Mouse (Mus musculus): ENCODE data around the gene Gif. TPM values are rescaled to one million over a fixed set of nuclear protein-coding genes. Genes with fewer than 3 reads are reported as not detected.

Gif gene
- polyA plus RNA-seq, 1 experiment from 2014 or later: not detected

GRCm38 (mm10) chr19:11785409-11786154 lies 38.2 kb downstream of the Gif start:
- no peak for ATAC-seq (ENCODE audit: low FRiP score)
- H3K9me3 ChIP-seq (ENCODE audit: control insufficient read depth, low read length): no peaks in the 10 kb centered on the region
- no peaks in the 10 kb centered on the region for H3K36me3 ChIP-seq (ENCODE audit: control insufficient read depth, insufficient read depth, low read length)
- 88% methylated on average over 14 of the region's 14 CpGs for WGBS
- no peaks in the 10 kb centered on the region for H3K4me1 ChIP-seq (replicated peaks; ENCODE audit: control insufficient read depth, insufficient read depth, low read length)
- H3K4me2 ChIP-seq (replicated peaks; ENCODE audit: low read depth, low read length): no peak overlapping the region
- no peaks in the 10 kb centered on the region for H3K27me3 ChIP-seq (ENCODE audit: control insufficient read depth, insufficient read depth, low read length)
- DNase-seq (ENCODE audit: low spot score): no peak
- no peak overlapping the region for H3K9ac ChIP-seq (ENCODE audit: low read depth, low read length)
- no peak overlapping the region for H3K27ac ChIP-seq (ENCODE audit: low read depth, low read length)
- no peak overlapping the region for H3K4me3 ChIP-seq (ENCODE audit: low read depth, low read length)

- H3K4me1 ChIP-seq (replicated peaks; ENCODE audit: control insufficient read depth, insufficient read depth, low read length): no peaks in the 10 kb centered on the region
- 90% methylated on average over 6 of the region's 6 CpGs for WGBS
- no peaks in the 10 kb centered on the region for H3K36me3 ChIP-seq (ENCODE audit: control insufficient read depth, insufficient read depth, low read length)
- H3K4me2 ChIP-seq (replicated peaks; ENCODE audit: low read depth, low read length): no peak overlapping the region
- no peak overlapping the region for H3K9ac ChIP-seq (ENCODE audit: low read depth, low read length)
- no peak for DNase-seq (ENCODE audit: low spot score)
- H3K4me3 ChIP-seq (ENCODE audit: low read depth, low read length): no peak overlapping the region
- H3K27me3 ChIP-seq (ENCODE audit: control insufficient read depth, insufficient read depth, low read length): no peaks in the 10 kb centered on the region
- H3K27ac ChIP-seq (ENCODE audit: low read depth, low read length): no peak overlapping the region
- ATAC-seq (ENCODE audit: low FRiP score): no peak
- H3K9me3 ChIP-seq (ENCODE audit: control insufficient read depth, low read length): no peaks in the 10 kb centered on the region
Measured at GRCm38 (mm10) chr19:11787826-11788225, 40.5 kb downstream of the Gif start.

GRCm38 (mm10) chr19:11788876-11789275 lies 41.5 kb downstream of the Gif start:
- H3K9ac ChIP-seq (ENCODE audit: low read depth, low read length): no peak overlapping the region
- 92% methylated on average over 6 of the region's 6 CpGs for WGBS
- no peak overlapping the region for H3K4me2 ChIP-seq (replicated peaks; ENCODE audit: low read depth, low read length)
- H3K36me3 ChIP-seq (ENCODE audit: control insufficient read depth, insufficient read depth, low read length): no peaks in the 10 kb centered on the region
- no peak overlapping the region for H3K4me3 ChIP-seq (ENCODE audit: low read depth, low read length)
- ATAC-seq (ENCODE audit: low FRiP score) (no peak), DNase-seq (ENCODE audit: low spot score) (no peak)
- H3K27me3 ChIP-seq (ENCODE audit: control insufficient read depth, insufficient read depth, low read length): no peaks in the 10 kb centered on the region
- no peak overlapping the region for H3K27ac ChIP-seq (ENCODE audit: low read depth, low read length)
- H3K9me3 ChIP-seq (ENCODE audit: control insufficient read depth, low read length): no peaks in the 10 kb centered on the region
- H3K4me1 ChIP-seq (replicated peaks; ENCODE audit: control insufficient read depth, insufficient read depth, low read length): no peaks in the 10 kb centered on the region

- H3K9me3 ChIP-seq (ENCODE audit: control insufficient read depth, low read length): no peaks in the 10 kb centered on the region
- H3K9ac ChIP-seq (ENCODE audit: low read depth, low read length): no peak overlapping the region
- H3K4me3 ChIP-seq (ENCODE audit: low read depth, low read length): no peak overlapping the region
- WGBS: 75% methylated on average over 5 of the region's 5 CpGs
- no peak overlapping the region for H3K27ac ChIP-seq (ENCODE audit: low read depth, low read length)
- no peaks in the 10 kb centered on the region for H3K36me3 ChIP-seq (ENCODE audit: control insufficient read depth, insufficient read depth, low read length)
- ATAC-seq (ENCODE audit: low FRiP score): no peak
- DNase-seq (ENCODE audit: low spot score): no peak
- no peak overlapping the region for H3K4me2 ChIP-seq (replicated peaks; ENCODE audit: low read depth, low read length)
- no peaks in the 10 kb centered on the region for H3K4me1 ChIP-seq (replicated peaks; ENCODE audit: control insufficient read depth, insufficient read depth, low read length)
- H3K27me3 ChIP-seq (ENCODE audit: control insufficient read depth, insufficient read depth, low read length): no peaks in the 10 kb centered on the region
Measured at GRCm38 (mm10) chr19:11791825-11792224, 44.5 kb downstream of the Gif start.

- Histone ChIP-seq H3K9me3 (ENCODE audit: control insufficient read depth, low read length) (no peaks in the 10 kb centered on the region), H3K9ac (ENCODE audit: low read depth, low read length) (no peak overlapping the region), H3K27me3 (ENCODE audit: control insufficient read depth, insufficient read depth, low read length) (no peaks in the 10 kb centered on the region), H3K4me2 (replicated peaks; ENCODE audit: low read depth, low read length) (no peak overlapping the region), H3K4me3 (ENCODE audit: low read depth, low read length) (no peak overlapping the region), H3K27ac (ENCODE audit: low read depth, low read length) (no peak overlapping the region), H3K4me1 (replicated peaks; ENCODE audit: control insufficient read depth, insufficient read depth, low read length) (no peaks in the 10 kb centered on the region), H3K36me3 (ENCODE audit: control insufficient read depth, insufficient read depth, low read length) (no peaks in the 10 kb centered on the region)
- 93% methylated on average over 2 of the region's 2 CpGs for WGBS
- ATAC-seq (ENCODE audit: low FRiP score): no peak
- DNase-seq (ENCODE audit: low spot score): no peak
Measured at GRCm38 (mm10) chr19:11793741-11794359, 46.5 kb downstream of the Gif start.

- Histone ChIP-seq H3K9ac (ENCODE audit: low read depth, low read length) (no peak overlapping the region), H3K4me1 (replicated peaks; ENCODE audit: control insufficient read depth, insufficient read depth, low read length) (no peaks in the 10 kb centered on the region), H3K36me3 (ENCODE audit: control insufficient read depth, insufficient read depth, low read length) (no peaks in the 10 kb centered on the region), H3K9me3 (ENCODE audit: control insufficient read depth, low read length) (no peaks in the 10 kb centered on the region), H3K4me2 (replicated peaks; ENCODE audit: low read depth, low read length) (no peak overlapping the region), H3K4me3 (ENCODE audit: low read depth, low read length) (no peak overlapping the region), H3K27ac (ENCODE audit: low read depth, low read length) (no peak overlapping the region), H3K27me3 (ENCODE audit: control insufficient read depth, insufficient read depth, low read length) (no peaks in the 10 kb centered on the region)
- no peak for ATAC-seq (ENCODE audit: low FRiP score)
- 90% methylated on average over 6 of the region's 6 CpGs for WGBS
- DNase-seq (ENCODE audit: low spot score): no peak
Measured at GRCm38 (mm10) chr19:11794447-11794846, 47.1 kb downstream of the Gif start.

GRCm38 (mm10) chr19:11800531-11801315 lies 53.4 kb downstream of the Gif start:
- ATAC-seq (ENCODE audit: low FRiP score) (no peak), DNase-seq (ENCODE audit: low spot score) (no peak)
- Histone ChIP-seq H3K36me3 (ENCODE audit: control insufficient read depth, insufficient read depth, low read length) (no peaks in the 10 kb centered on the region), H3K4me3 (ENCODE audit: low read depth, low read length) (no peak overlapping the region), H3K27me3 (ENCODE audit: control insufficient read depth, insufficient read depth, low read length) (no peaks in the 10 kb centered on the region), H3K4me2 (replicated peaks; ENCODE audit: low read depth, low read length) (no peak overlapping the region), H3K9me3 (ENCODE audit: control insufficient read depth, low read length) (no peaks in the 10 kb centered on the region), H3K4me1 (replicated peaks; ENCODE audit: control insufficient read depth, insufficient read depth, low read length) (no peaks in the 10 kb centered on the region), H3K9ac (ENCODE audit: low read depth, low read length) (no peak overlapping the region), H3K27ac (ENCODE audit: low read depth, low read length) (no peak overlapping the region)
- WGBS: 87% methylated on average over 8 of the region's 8 CpGs

- H3K9me3 ChIP-seq (ENCODE audit: control insufficient read depth, low read length): no peaks in the 10 kb centered on the region
- 63% methylated on average over 1 of the region's 1 CpGs for WGBS
- no peaks in the 10 kb centered on the region for H3K36me3 ChIP-seq (ENCODE audit: control insufficient read depth, insufficient read depth, low read length)
- no peak overlapping the region for H3K9ac ChIP-seq (ENCODE audit: low read depth, low read length)
- DNase-seq (ENCODE audit: low spot score) (no peak), ATAC-seq (ENCODE audit: low FRiP score) (no peak)
- no peaks in the 10 kb centered on the region for H3K4me1 ChIP-seq (replicated peaks; ENCODE audit: control insufficient read depth, insufficient read depth, low read length)
- no peak overlapping the region for H3K4me2 ChIP-seq (replicated peaks; ENCODE audit: low read depth, low read length)
- no peaks in the 10 kb centered on the region for H3K27me3 ChIP-seq (ENCODE audit: control insufficient read depth, insufficient read depth, low read length)
- no peak overlapping the region for H3K4me3 ChIP-seq (ENCODE audit: low read depth, low read length)
- H3K27ac ChIP-seq (ENCODE audit: low read depth, low read length): no peak overlapping the region
Measured at GRCm38 (mm10) chr19:11804423-11804822, 57.1 kb downstream of the Gif start.

Measured in hindbrain, embryonic 11.5 days (tissue).